Mouse (Mus musculus): ENCODE results near the gene Lamtor4.

Lamtor4 gene

DNA sequence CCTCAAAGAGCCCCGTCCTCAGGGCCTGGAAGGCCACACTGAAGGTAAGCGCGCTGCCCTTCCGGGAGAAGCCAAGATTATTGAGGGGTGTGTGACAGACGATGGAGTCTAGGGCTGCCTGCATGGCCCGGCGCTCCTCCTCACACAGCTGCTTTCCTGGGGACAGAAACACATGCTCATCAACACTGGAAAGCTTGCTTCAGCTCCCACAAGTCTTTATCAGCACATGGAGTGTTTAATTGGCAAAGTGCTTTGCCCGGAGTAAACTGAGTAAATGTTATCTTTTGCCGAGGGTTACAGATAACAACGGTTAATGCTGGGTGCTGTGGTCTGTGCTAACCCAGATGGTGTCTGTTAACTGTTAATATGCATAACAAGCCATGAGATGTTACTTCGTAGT, 5.6 kb downstream of the Lamtor4 start:
- DNase-seq (ENCODE audit: low read depth, low spot score), result no peak

DNA sequence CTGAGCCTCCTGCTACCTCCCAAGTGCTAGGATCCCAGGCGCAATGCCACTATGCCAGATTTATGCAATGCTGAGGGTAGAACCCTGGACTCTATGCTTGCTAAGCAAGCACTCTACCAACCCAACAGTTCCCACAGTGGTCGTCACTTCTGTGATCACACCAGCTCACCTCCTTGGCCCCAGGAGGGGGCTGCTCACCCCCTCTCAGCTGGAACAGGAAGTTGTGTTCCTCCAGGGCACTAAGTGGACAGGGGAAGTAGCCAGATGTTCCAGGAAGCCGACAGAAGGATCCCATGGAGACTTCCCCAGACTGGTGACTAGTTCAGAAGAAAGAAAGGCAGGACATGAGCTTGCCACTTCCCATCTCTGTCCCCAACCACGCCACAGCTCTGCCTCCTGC, 6.7 kb downstream of the Lamtor4 start:
- no peak for DNase-seq (ENCODE audit: low read depth, low spot score)

DNA sequence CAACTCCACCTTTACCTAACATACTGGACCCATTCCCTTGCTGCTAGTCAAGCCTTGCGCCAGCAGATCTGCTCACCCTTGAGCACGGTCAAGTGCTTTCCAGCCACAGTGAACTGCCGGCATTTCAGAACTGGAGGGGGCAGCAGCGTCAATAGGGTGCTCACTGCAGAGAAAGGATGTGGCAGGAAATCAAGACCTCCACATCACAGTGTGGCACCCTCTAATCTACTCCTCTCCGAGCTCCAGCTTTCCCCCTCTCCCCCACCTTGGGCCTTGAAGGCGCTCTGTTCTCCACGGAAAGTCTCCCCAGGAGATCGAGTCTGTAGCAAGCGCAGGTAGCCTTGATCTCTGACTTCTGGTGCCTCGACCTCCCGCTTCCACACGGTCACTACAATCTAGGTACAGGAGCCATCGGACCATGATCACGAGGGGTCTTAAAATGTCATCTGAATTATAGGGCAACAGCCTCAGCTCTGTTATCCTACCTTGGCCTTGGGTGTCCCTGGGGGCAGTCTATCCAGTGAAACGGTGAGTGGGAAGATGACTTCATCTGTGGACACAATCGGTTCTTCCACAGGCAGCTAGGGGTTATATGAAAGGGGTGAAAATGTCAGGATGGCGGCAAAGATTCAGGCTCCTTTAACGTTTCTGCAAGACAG, 7.4 kb downstream of the Lamtor4 start:
- DNase-seq (ENCODE audit: low read depth, low spot score), result no peak

DNA sequence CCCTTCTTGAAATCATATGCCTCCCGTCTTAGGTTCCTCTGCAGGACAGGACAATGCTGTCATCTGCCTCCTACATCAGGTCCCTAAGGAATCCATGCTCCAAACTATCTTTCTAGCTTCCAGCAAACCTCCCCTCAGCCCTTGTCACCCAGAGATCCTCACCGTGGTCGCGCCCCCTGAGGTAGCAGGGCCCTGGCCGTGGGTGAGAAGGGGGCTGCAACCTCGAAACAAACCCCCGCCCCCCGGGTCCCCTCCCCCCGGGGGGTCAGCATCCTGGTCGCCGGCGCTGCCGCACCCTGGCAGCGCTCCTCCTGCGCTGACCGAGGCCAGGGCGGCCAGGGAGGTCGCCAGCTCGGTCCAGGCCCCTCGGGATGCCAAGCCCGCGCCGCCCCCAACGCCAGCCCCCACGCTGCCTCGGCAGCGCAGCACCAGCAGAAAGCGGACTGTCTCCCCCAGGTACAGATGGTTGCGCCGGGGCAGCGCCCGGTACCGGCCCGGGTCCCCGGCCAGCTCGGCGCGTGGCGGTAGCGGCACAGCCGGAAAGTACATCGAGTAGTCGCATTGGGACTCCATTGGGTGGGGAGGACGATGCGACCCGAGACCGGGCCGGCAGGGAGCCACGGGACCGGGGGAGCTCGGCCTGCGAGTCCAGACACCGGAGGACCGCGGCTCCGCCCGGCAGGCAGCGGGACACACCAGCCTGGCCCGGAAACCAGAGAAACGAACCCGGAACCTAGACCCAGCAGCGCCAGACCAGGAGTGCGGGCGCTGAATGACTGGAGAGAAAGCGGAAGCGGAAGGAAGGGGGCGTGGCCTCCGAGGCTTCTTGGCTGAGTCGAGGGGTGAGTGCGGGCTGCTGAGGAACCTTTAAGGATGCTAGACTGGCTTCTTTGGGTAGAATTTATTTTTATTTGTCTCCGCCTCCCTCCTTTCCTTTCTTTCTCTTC, 8.3 kb downstream of the Lamtor4 start, which contains the start of gene BC037034:
BC037034 (minus strand) TSS at position 774 of the 947 bp plus-strand sequence.
- peak; percentile 97 for DNase-seq (ENCODE audit: low read depth, low spot score)

DNA sequence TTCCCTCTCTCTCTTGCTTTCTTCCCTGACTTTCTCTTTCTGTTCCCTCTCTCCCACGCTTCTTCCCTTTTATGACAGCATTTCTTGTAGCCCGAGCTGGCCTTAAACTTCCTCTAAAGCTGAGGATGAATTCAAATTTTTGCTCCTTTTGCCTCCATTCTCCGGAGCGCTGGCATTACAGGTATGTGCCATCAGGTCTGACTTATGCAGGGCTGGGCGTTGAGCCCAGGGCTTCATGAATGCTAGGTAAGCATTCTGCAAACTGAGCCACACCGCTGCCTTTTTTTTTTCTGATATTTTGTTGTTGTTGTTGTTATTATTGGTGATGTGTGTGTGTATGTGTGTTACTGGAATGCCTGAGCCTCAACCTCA, 8.9 kb downstream of the Lamtor4 start:
- no peak for DNase-seq (ENCODE audit: low read depth, low spot score)

DNA sequence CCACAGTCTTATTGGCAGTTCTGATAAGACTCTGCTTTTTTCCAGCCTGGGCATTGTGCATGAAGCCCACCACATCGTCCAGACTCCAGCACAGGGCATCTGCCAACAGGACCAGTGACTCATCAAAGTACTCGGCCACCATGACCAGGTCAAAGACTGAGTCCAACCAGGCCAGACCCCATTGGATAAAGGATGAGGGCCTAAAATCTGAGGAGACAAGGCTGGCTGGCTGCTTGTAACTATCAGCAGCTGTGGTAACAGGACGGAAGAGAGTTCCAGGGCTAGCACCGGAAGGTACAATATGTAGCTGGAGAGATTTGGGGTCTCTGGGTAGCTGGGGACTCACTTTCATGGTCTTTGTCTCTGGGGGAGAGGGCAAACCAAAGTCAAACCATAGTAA, 10.4 kb downstream of the Lamtor4 start:
- no peak for DNase-seq (ENCODE audit: low read depth, low spot score)

DNA sequence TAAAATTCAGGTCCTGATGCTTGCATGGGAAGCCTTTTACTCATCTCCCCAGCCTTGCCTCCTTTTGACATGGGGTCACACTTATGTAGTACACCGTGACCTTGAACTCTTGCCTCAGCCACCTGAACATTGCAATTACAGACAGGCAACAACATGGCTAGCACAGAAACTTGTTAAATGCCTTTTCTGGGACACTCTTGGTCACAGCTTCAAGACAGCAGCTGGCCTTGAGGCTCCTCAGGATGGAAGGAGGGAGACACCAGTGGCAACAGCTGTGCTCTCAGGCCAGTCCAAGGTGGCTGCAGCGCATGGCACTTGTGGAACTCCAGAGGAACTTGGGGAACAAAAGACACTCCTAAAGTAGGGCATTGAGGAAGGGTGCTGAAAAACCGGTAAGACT, 11.8 kb downstream of the Lamtor4 start:
- no peak for DNase-seq (ENCODE audit: low read depth, low spot score)

DNA sequence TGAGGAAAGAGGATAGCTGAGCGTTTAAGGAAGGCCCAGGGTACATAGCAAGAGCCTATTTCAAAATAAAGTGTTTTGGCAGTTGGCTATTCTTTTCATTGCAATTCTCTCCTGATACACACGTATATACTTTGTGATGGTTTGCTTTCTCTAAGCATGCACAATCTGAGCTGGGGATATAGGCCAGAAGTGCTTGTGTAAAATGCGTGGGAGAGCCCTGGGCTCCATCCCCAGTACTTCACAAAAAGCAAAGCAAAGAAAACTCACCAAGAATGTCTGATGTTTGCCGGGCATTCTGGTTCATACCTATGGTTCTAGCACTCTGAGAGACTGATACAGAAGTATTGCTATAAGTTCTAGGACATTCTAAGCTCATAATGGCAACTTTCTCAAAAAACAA, 13.7 kb downstream of the Lamtor4 start:
- DNase-seq (ENCODE audit: low read depth, low spot score), result peak; percentile 51

DNA sequence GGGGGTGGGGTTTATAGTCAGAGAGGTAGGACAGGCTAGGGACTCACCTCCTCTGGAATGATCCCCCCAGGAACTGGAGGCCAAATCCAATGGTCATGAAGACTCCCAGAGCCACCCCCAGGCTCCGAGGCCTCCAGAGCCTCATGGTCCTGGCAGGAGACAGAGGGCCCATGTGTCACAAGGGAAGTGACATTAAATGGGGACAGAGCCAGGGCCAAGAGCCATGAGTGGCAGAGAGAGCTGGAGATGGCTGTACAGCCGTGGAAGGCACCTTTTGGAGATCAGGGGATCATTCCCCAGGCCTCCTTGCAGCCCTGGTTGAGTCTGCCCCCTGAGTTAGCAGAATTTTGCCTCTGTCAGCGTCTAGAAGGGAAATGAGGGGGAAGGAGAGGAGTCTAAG, 15.9 kb downstream of the Lamtor4 start:
- DNase-seq (ENCODE audit: low read depth, low spot score), result no peak

DNA sequence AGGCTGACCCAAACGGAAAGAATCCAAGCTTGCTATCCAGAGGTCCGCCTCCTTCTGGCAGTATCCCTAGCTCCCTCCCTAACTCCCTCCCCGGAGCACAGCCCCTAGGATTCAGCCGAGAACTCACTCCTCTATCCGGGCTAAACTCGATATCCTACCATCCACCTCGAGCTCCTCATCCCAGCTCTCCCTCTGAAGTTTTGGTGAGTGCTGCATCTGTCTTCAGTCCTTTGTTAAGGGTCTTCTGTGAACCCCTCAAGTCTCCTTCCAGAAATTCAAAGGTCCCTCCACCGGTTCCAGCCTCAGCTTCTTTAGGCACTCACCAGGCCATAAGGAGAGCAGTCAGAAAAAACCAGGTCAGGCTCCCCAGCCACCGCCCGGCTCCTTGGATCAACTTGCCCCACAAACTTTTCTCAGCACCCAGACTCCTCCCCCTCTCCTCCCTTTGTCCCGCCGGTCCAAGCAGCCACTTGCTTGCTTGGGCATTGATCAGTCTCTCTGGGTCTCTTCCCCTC, 17.2 kb downstream of the Lamtor4 start, which contains the start of gene Gal3st4:
Gal3st4 (minus strand) TSS at position 432 of the 515 bp plus-strand sequence.
- DNase-seq (ENCODE audit: low read depth, low spot score), result no peak

DNA sequence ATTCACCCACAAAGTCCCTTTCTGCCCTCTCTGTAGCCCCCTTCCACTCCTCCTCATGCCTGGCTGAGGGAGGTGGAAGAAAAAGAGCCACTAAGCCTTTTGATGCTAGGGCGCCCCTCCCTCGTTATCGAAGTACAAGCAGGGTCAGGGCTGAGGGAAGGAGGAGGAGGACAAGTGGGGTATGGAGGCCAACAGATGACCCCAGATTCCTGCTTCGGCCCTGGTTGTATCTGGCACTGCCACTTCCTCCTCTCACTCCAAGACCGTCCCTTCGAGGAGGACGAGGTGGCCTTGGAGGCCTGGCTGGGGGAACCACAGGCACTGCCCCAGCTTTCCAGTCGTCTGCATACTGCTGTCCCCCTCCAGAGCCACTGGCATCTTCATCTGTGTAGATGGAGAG, 18.9 kb downstream of the Lamtor4 start:
- DNase-seq (ENCODE audit: low read depth, low spot score), result no peak

DNA sequence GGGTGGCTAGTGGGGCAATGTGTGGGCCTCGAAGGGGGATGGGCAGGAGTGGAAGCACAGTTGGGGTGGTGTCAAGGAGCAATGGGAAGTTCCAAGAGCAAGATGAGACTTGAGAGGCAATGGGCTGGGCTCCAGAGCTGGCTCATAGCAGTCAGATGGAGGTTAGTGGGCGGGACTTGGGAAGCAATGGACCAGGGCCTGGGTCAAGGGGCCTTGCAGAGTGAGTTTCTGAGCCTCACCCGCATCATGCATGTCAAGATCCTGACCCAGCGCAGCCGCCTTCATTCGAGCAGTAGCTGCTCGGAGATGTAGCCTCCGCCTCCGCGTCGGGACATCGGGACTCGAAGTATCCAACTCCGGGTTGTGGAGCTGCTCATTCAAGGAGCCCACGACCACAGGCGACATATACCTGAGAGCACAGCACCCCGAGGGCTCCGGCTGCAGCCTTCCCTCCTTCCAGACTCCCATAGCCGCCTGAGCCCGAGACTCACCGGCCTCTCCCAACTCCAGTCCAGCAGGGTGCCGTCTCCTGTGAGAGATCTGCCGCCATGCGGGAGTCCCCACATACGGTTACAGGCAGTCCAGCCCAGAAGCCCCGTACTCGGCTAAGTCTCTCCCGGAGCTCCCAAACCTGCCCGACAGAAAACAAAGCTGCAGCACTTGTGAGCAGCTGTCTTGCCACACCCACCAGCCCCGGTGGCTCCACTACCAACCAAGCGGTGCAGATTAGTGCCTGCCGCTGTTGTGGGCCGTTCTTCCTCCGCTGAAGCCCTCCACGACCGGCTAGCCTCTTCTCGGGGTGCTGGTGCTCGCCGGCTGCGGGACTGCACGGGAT, 20.2 kb downstream of the Lamtor4 start:
- no peak for DNase-seq (ENCODE audit: low read depth, low spot score)

DNA sequence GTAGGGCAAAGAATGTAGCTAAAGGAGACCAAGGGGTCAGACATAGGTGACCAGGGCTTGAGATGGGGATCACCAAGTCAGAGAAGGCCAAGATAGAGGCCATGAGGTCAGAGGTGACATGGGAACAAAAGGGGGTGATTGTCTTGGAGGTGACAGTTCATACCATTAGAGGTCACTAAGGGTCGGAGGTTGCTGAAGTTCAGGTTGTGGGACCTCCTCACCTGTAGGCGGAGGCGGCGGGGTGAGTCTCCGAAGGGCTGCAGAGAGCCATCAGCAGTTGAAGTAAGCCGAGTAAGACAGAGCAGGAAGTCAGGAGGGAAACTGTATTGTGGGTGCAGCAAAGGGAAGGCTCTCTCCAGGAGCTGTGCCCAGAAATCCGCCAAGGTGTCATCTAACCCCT, 22.7 kb downstream of the Lamtor4 start:
- DNase-seq (ENCODE audit: low read depth, low spot score), result no peak

DNA sequence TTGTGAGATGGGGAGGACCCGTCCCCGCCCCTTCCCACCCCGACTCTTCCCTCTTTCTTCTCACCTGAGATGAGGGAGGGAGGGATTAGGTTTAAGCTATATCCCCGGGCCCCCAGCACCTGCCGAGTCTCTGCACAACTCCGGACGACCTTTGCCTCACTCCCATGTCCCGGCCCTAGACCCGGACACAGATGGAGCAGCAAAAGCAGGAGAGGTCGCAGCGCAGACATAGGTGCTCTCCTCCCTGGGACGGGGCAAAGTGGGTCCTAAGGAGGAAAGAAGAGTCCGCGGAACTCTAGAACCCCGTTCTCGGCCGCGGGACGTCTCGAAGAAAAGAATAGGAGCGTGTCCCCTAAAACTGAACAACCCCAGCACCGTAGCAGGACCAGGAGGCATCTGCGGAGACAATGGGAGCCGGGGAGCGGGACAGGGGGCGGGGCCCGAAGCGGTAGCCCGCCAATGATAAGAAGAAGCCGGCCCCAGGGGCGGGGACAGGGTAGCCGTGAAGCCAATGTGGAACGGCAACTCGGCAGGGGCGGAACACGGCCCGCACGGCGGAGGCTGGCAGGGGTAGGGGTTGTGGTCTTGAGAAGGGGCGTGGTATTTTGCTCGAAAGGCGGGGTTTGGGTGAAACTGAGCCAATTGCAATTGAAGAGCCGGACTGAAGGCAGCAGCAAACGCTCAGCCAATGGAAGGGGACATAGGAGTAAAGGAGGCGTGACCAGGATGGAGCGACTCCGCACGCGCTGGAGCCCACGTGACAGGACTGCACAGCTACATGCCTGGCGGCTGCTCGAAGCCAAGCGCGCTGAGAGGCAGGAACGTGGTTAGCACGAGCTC, 24.5 kb downstream of the Lamtor4 start, which contains the start of the genes Gm43720, Gpc2 and Stag3:
Gm43720 (minus strand) TSS at position 374 of the 840 bp plus-strand sequence.
Gpc2 (minus strand) TSS at position 421 of the 840 bp plus-strand sequence.
Stag3 (plus strand) TSS at position 656 of the 840 bp plus-strand sequence.
- peak; percentile 92 for DNase-seq (ENCODE audit: low read depth, low spot score)

DNA sequence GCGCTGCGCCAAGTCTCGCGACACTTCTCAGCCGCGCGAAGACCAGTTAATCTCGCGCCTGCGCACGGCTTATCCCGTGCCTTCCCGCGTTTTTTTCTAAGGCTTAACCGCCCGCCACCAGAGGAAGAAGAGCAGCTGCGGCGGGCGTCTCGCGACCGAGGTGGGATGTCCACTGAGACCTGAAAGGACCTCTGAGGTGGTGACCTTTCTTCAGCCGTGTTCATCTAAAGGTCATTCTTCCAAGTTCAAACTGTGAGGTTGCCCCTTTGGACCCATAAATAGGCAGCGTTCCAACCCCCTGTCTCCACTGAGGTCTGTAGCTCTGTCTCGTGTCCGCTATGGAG, 25.1 kb downstream of the Lamtor4 start:
- DNase-seq (ENCODE audit: low read depth, low spot score), result no peak

DNA sequence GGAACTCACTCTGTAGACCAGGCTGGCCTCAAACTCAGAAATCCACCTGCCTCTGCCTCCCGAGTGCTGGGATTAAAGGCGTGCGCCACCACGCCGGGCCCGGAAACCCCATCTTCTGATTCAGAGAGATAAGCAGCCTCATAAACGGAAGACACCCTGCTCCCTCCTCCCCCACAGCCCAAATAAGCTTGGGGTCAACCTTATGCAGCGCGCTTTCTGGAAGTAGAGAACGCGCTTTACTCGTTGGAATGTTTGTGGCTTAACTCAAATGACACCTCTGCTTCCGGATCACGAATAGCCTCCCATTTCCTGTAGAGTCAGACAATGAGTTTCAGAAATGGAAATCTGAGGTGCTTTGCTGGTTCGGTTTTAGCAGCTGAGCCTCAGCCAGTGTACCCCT, 25.5 kb downstream of the Lamtor4 start:
- no peak for DNase-seq (ENCODE audit: low read depth, low spot score)

DNA sequence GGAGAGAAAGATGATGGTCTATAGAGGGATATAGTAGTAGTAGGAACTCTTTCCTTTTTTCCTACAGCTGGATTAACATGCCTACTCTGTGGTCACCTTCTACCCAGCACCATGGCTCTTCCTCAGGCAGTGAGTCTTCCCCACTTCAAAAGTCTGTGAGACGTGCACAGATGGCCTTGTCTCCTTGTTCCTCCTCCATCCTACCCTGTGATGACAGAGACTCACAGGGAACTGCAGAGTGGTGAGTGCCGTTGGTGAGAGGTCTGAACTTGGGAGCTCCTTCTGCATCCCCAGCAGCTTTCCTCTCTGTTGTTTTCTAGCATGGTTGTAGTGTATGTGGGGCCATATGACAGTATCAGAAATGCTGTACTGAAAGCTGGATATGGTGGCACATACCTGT, 26.5 kb downstream of the Lamtor4 start:
- no peak for DNase-seq (ENCODE audit: low read depth, low spot score)

DNA sequence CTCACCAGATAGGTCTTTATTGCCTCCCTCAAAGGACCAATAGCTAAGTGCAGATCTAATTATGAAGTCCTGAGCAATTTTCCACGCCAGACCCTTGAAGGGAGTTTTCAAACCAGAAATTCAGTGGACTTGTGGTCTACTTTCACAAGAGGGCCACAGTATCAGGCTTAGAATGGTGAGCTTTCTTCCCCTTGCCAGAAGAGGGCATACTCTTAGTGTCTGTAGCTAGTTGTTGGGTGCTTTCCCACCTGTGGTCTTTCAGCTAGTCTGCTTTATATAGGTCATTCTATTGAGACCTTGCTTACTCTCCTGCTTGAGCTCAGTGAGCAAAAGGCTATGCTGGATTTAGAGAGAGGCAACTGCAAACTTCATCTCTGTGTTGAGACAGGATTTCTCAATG, 28.3 kb downstream of the Lamtor4 start:
- DNase-seq (ENCODE audit: low read depth, low spot score), result no peak

DNA sequence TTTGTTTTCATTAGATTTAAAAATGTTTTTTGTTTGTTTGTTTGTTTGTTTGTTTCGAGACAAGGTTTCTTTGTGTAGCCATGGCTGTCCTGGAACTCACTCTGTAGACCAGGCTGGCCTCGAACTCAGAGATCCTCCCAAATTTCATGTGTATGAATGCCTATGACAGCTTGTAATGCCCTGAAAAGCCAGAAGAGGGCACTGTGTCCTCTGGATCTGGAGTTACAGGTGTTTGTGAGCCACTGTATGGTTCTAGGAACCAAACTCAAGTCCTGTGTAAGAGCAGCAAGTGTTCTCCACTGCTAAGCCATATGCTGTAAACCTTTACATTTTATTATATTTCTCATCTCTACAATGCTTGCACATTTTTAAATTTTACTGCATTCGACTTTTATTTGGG, 32.6 kb downstream of the Lamtor4 start:
- DNase-seq (ENCODE audit: low read depth, low spot score), result no peak

DNA sequence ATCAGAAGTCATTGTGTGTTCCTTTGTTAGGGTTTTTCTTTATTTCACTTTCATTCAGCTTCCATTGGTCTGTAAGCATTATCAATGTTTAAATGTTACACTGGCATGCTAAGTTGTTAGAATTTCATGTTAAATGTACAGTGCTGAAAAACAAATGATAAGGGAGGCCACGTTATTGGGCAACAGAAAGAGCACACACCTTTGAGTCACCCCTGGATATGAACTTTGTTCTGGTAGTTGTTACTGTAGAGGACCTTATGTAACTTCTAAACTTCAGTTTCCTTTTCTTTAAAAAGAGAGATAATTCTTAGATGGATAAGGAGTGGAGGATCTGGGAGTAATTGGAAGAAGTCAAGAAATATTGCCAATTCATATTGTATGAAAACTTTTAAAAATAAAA, 36.4 kb downstream of the Lamtor4 start:
- no peak for DNase-seq (ENCODE audit: low read depth, low spot score)

DNA sequence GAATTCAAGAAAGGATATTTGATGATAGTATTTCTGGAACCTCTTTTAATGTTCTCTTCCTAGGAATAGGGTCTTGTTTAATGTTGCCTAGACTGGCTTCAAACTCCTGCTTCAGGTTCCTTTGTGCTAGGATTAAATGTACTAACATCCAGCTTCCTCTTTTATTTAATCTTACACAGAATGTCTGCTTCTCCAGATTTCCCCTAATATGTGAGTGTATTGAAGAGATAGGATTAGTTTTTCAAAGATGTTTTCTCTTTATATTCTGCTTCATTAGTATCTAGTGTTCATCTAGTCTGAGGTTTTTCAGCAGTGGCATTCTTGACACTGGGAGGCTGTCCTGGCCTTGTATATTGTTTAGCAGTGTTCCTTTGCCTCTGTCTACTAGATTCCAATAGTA, 38.9 kb downstream of the Lamtor4 start:
- no peak for DNase-seq (ENCODE audit: low read depth, low spot score)

Data from brain, adult 2 months (tissue).